Mouse (Mus musculus): Measurements from ENCODE around the gene Rims4. TPM values are rescaled to one million over a fixed set of nuclear protein-coding genes. Genes with fewer than 3 reads are reported as not detected.

Rims4 gene
- polyA plus RNA-seq, 1 experiment: 13.4 TPM

DNA sequence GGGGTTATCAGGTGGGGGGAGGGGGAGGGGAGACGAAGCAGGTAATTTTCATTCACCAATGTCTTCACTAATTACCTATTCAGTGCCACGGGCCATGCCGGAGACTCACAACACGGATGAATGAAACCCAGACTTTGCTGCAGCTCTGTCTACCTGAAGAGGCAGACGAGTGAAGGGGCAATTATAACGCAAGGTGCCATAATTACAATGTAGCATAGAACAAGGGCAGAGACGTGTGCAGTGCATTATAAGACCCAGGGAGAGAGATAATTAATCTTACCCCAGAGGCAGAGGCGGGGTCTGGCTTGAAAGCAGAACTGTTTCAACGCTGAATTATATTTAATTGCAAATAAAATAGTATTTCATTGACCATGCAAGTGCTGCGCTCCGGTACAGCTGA is 27.9 kb downstream of the Rims4 start:
- no peak for TF ChIP-seq POLR2A (IDR thresholded peaks at IDR 0.05; ENCODE audit: borderline replicate concordance, extremely low read depth, insufficient read depth, insufficient read length, poor library complexity, severe bottlenecking)
- TF ChIP-seq CTCF (IDR thresholded peaks at IDR 0.05; ENCODE audit: borderline replicate concordance, extremely low read depth, insufficient read depth, insufficient read length): no peak
- DNase-seq (ENCODE audit: low read depth): peak; percentile 61

GRCm38 (mm10) chr2:163889411-163889810 is 29.1 kb downstream of the Rims4 start:
- no peak for DNase-seq (ENCODE audit: low read depth)
- no peak for TF ChIP-seq POLR2A (IDR thresholded peaks at IDR 0.05; ENCODE audit: borderline replicate concordance, extremely low read depth, insufficient read depth, insufficient read length, poor library complexity, severe bottlenecking)
- no peak for TF ChIP-seq CTCF (IDR thresholded peaks at IDR 0.05; ENCODE audit: borderline replicate concordance, extremely low read depth, insufficient read depth, insufficient read length)

DNA sequence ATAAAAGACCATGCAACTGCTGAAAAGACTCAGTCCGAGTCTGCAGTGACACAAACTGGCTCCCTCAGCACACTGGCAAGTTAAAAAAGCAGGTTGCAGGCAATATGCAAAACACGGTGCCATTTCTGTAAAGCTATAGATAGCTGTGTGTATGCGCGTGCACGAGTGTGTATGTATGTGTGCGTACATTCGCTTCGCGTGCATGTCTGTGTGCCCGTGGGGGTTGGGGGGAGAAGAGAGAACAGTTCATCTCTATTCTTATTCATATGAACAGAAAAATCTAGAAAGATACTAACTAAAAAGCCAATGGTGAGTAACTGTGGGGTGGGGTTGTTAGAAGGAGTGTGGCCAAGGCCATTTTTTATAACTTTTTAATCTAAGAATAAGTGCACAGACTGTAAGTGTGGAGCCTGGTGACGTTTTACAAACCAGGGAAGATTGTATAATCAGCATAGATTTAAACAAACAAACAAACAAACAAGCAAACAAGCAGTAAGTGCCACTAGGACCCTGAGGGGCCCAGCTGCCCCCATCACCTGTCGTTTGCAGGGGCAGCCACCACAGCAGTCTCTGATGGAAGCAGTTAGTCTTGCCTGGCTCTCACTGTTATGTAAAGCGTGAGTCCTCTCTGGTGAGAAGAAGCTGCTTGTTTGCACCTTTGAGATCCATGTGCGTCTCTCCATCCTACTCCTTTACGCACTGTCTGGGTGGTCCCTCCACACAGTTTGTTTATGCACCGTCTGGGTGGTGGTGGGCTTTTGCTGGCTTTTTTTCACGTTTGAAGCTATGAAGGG is 35.4 kb downstream of the Rims4 start:
- no peak for DNase-seq (ENCODE audit: low read depth)
- TF ChIP-seq CTCF (IDR thresholded peaks at IDR 0.05; ENCODE audit: borderline replicate concordance, extremely low read depth, insufficient read depth, insufficient read length) (no peak), POLR2A (IDR thresholded peaks at IDR 0.05; ENCODE audit: borderline replicate concordance, extremely low read depth, insufficient read depth, insufficient read length, poor library complexity, severe bottlenecking) (no peak)

DNA sequence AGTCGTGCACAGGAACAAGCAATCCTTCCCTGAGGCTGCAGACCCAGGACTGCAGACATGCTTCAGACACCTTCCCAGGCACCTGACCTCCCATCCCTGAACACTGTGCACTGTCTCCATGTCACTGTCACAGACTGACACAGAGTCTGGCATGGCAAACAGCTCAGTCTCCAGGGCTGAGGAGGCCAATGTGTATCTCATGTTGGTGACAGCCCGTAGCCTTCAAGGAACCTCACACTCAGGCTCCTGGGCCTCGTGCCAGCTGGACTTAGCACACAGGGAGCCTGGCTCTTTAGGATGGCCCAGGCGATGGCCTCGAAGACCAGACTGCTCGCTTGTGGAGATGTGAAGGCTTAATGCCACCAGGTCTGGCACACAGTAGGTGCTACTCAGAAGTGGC is 37.6 kb downstream of the Rims4 start:
- DNase-seq (ENCODE audit: low read depth): peak; percentile 31
- TF ChIP-seq CTCF (IDR thresholded peaks at IDR 0.05; ENCODE audit: borderline replicate concordance, extremely low read depth, insufficient read depth, insufficient read length) (no peak), POLR2A (IDR thresholded peaks at IDR 0.05; ENCODE audit: borderline replicate concordance, extremely low read depth, insufficient read depth, insufficient read length, poor library complexity, severe bottlenecking) (no peak)

- TF ChIP-seq POLR2A (IDR thresholded peaks at IDR 0.05; ENCODE audit: borderline replicate concordance, extremely low read depth, insufficient read depth, insufficient read length, poor library complexity, severe bottlenecking): no peak
- TF ChIP-seq CTCF (IDR thresholded peaks at IDR 0.05; ENCODE audit: borderline replicate concordance, extremely low read depth, insufficient read depth, insufficient read length): no peak
- DNase-seq (ENCODE audit: low read depth): peak; percentile 24
Observed at GRCm38 (mm10) chr2:163876830-163877498, 41.5 kb downstream of the Rims4 start.

DNA sequence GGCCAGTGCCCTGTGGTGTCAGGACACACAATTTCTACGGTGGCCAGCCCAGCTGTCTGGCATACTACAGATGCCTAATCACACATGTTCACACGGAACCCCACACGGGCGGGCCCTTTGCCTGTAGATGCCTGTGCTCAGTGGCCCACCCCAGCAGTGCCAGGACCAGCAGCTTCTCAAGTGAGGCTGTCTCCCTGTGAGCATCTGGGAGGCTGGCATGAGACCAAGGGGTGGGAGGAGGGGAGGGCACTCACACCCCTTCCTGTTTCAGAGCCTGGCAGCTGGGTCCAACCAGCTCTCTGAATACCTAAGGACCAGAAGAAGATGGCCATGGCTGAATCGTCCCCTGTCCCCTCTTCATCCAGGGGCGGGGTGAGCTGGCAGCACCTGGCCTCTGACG is 43.0 kb downstream of the Rims4 start:
- TF ChIP-seq CTCF (IDR thresholded peaks at IDR 0.05; ENCODE audit: borderline replicate concordance, extremely low read depth, insufficient read depth, insufficient read length) (no peak), POLR2A (IDR thresholded peaks at IDR 0.05; ENCODE audit: borderline replicate concordance, extremely low read depth, insufficient read depth, insufficient read length, poor library complexity, severe bottlenecking) (no peak)
- DNase-seq (ENCODE audit: low read depth): peak; percentile 87

DNA sequence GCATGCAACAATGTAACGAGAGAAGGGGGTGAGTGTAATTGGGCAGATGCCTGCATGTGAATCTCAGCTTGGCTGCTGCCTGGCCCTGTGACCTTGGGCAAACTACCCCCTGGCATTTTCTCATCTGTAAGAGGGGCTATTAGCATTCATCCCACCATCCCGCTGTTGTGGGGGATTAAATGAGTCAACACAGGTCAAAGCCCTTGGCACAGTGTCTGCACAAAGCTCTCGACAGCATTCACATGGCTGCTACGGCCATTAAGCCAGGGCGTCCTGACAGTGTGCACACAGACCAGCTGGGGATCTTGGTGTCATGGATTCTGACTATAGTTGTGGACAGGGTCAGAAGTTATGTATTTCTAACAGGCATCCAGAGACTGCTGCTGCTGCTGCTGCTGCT is 43.6 kb downstream of the Rims4 start:
- TF ChIP-seq CTCF (IDR thresholded peaks at IDR 0.05; ENCODE audit: borderline replicate concordance, extremely low read depth, insufficient read depth, insufficient read length): no peak
- no peak for TF ChIP-seq POLR2A (IDR thresholded peaks at IDR 0.05; ENCODE audit: borderline replicate concordance, extremely low read depth, insufficient read depth, insufficient read length, poor library complexity, severe bottlenecking)
- peak; percentile 69 for DNase-seq (ENCODE audit: low read depth)

GRCm38 (mm10) chr2:163871906-163872305 is 46.6 kb downstream of the Rims4 start:
- TF ChIP-seq POLR2A (IDR thresholded peaks at IDR 0.05; ENCODE audit: borderline replicate concordance, extremely low read depth, insufficient read depth, insufficient read length, poor library complexity, severe bottlenecking): no peak
- DNase-seq (ENCODE audit: low read depth): no peak

GRCm38 (mm10) chr2:163871266-163871665 is 47.2 kb downstream of the Rims4 start:
- no peak for DNase-seq (ENCODE audit: low read depth)
- TF ChIP-seq POLR2A (IDR thresholded peaks at IDR 0.05; ENCODE audit: borderline replicate concordance, extremely low read depth, insufficient read depth, insufficient read length, poor library complexity, severe bottlenecking) (no peak), CTCF (IDR thresholded peaks at IDR 0.05; ENCODE audit: borderline replicate concordance, extremely low read depth, insufficient read depth, insufficient read length) (no peak)

DNA sequence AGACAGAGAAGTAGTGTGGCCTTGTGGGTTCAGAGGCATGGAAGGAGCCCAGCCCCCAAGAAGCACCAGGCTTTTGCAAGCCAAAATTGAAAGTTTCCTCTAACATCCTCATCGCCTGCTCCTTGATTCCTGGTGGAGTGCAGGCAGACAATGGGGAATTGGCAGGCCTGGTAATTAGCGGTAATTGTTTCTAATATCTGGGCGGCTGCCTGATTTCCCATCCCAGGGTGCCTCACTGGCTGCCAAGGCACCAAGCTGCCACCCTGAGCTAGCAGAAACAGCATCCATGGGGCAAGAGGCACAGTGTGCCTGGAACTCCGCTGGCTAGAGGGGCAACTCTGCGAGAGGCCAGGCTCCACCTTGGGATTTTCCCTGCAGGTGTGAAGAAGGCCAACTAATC is 48.7 kb downstream of the Rims4 start:
- no peak for TF ChIP-seq CTCF (IDR thresholded peaks at IDR 0.05; ENCODE audit: borderline replicate concordance, extremely low read depth, insufficient read depth, insufficient read length)
- no peak for TF ChIP-seq POLR2A (IDR thresholded peaks at IDR 0.05; ENCODE audit: borderline replicate concordance, extremely low read depth, insufficient read depth, insufficient read length, poor library complexity, severe bottlenecking)
- peak; percentile 69 for DNase-seq (ENCODE audit: low read depth)

GRCm38 (mm10) chr2:163866061-163866460 is 52.4 kb downstream of the Rims4 start:
- TF ChIP-seq POLR2A (IDR thresholded peaks at IDR 0.05; ENCODE audit: borderline replicate concordance, extremely low read depth, insufficient read depth, insufficient read length, poor library complexity, severe bottlenecking) (no peak), CTCF (IDR thresholded peaks at IDR 0.05; ENCODE audit: borderline replicate concordance, extremely low read depth, insufficient read depth, insufficient read length) (no peak)

DNA sequence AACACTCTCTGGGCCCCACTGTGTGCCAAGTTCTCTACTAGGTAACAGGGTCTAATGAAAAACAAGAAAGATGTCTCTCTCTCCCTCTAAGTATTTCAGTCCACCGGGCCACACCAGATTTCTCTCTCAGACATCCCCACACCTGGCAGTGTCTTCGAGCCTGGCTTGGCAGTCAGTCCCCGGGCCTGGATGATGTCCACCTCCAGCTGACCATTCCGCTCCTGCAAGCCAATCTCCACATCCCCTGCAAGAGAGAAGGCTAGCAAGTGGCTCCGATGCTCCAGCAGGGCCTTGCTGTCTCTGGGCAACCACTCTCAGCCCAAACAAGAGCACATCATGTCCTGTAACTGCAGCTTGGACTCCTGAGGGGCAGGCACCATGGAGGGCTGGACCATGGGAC is 53.2 kb downstream of the Rims4 start:
- DNase-seq (ENCODE audit: low read depth): no peak
- TF ChIP-seq CTCF (IDR thresholded peaks at IDR 0.05; ENCODE audit: borderline replicate concordance, extremely low read depth, insufficient read depth, insufficient read length) (no peak), POLR2A (IDR thresholded peaks at IDR 0.05; ENCODE audit: borderline replicate concordance, extremely low read depth, insufficient read depth, insufficient read length, poor library complexity, severe bottlenecking) (no peak)

More at GRCm38 (mm10) chr2:163866061-163866460, 52.4 kb downstream of the Rims4 start:
- DNase-seq (ENCODE audit: low read depth): no peak

All from brain, embryonic 14.5 days (tissue).